Mouse (Mus musculus): ENCODE results near the gene Mitf.

Mitf gene

GRCm38 (mm10) chr6:98041795-98042194, 234.9 kb downstream of the Mitf start:
- DNase-seq (ENCODE audit: extremely low spot score) = no peak

- no peak for DNase-seq (ENCODE audit: extremely low spot score)
Observed at GRCm38 (mm10) chr6:98046295-98047108, 239.7 kb downstream of the Mitf start.

- no peak for DNase-seq (ENCODE audit: extremely low spot score)
Observed at GRCm38 (mm10) chr6:98047741-98048140, 240.9 kb downstream of the Mitf start.

- DNase-seq (ENCODE audit: extremely low spot score) = peak; percentile 39
Observed at GRCm38 (mm10) chr6:98048671-98049438, 242.0 kb downstream of the Mitf start.

- DNase-seq (ENCODE audit: extremely low spot score) = no peak
Observed at GRCm38 (mm10) chr6:98049551-98049950, 242.7 kb downstream of the Mitf start.

GRCm38 (mm10) chr6:98061878-98062277, 255.0 kb downstream of the Mitf start:
- no peak for DNase-seq (ENCODE audit: extremely low spot score)

- no peak for DNase-seq (ENCODE audit: extremely low spot score)
Observed at GRCm38 (mm10) chr6:98064926-98065325, 258.1 kb downstream of the Mitf start.

GRCm38 (mm10) chr6:98066420-98066819, 259.6 kb downstream of the Mitf start:
- DNase-seq (ENCODE audit: extremely low spot score) = no peak
